Mouse (Mus musculus): ENCODE data around the gene Cabin1. TPM values are rescaled to one million over a fixed set of nuclear protein-coding genes. Genes with fewer than 3 reads are reported as not detected.

Gene Cabin1
- polyA plus RNA-seq, 1 experiment, result 24.0 TPM

DNA sequence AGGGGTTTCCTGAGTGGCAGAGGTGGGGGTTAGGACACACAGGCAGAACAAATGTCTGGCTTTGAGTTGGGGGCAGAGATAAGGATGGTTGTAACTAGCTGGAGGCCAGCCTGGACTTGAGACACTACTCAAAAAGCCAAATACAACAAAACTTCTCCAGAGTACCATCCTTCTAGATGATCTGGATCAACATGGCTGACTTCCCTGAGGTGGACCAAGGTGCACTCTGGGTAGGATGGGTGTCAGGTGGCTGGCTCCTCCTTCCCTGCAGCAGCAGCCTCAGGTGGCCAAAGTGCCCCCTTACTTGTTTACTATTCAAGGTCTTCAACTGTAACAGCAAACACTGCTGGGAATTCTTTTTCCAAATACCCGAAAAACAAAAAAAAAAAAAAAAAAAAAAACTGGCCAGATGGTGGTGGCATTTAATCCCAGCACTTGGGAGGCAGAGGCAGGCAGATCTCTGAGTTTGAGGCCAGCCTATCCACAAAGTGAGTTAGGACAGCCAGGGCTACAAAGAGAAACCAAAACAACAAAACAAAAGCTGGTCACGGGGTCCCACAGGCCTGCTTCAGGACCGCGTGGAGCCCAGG lies 114.6 kb downstream of the Cabin1 start:
- Histone ChIP-seq H3K36me3 (ENCODE audit: control insufficient read depth, insufficient read depth) (peaks cover 10% of the 10 kb centered on the region), H3ac (ENCODE audit: control insufficient read depth, insufficient read length) (no peak overlapping the region), H3K79me2 (ENCODE audit: control insufficient read depth, insufficient read depth) (no peaks in the 10 kb centered on the region), H3K4me2 (ENCODE audit: low read depth) (no peak overlapping the region), H3K4me3 (no peak overlapping the region), H3K27me3 (ENCODE audit: control insufficient read depth, insufficient read depth, insufficient read length) (no peaks in the 10 kb centered on the region)
- TF ChIP-seq MYOD1 (IDR thresholded peaks at IDR 0.05; ENCODE audit: control insufficient read depth in 1 of 3, insufficient read length in 2 of 3, low read depth in 2 of 3) (no peak), MYOG (IDR thresholded peaks at IDR 0.05; ENCODE audit: control insufficient read depth in 1 of 3, insufficient read depth in 1 of 3, insufficient read length in 2 of 3, low read depth in 2 of 3) (no peak), TCF3 (IDR thresholded peaks at IDR 0.05; ENCODE audit: insufficient read length, low read depth) (no peak), USF1 (IDR thresholded peaks at IDR 0.05; ENCODE audit: low read depth) (no peak), E2F4 (IDR thresholded peaks at IDR 0.05; ENCODE audit: insufficient read depth) (no peak), CEBPB (IDR thresholded peaks at IDR 0.05; ENCODE audit: insufficient read depth, poor library complexity, severe bottlenecking) (no peak), POLR2A (IDR thresholded peaks at IDR 0.05; ENCODE audit: insufficient read length, low read depth) (no peak), POLR2AphosphoS2 (IDR thresholded peaks at IDR 0.05; ENCODE audit: insufficient read length, low read depth) (no peak), MAX (IDR thresholded peaks at IDR 0.05; ENCODE audit: low read depth) (no peak), SRF (IDR thresholded peaks at IDR 0.05; ENCODE audit: control insufficient read depth, insufficient read length, low read depth) (no peak), TCF12 (IDR thresholded peaks at IDR 0.05; ENCODE audit: insufficient read depth, poor library complexity, severe bottlenecking) (no peak), REST (IDR thresholded peaks at IDR 0.05; ENCODE audit: insufficient read depth, insufficient read length) (no peak)

DNA sequence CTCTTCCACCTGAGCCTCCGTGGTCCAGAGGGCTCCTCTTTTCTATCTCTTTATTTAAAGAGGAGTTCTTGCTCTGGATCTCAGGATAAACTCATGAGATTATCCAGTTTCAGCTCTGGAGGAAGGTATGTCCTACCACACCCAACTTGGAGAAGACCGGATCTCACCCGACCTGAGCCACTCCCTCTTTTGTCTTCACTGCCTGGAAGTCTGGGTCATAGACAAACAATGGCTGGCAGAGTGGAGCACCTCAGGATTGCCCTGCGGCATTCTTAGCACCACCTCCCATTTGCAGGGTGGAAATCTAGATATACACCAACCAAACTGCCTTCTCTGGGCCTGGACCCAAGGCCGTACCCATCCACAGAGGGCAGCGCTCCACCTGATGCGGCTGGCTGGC lies 115.1 kb downstream of the Cabin1 start:
- H3K36me3 ChIP-seq (ENCODE audit: control insufficient read depth, insufficient read depth), result peaks cover 10% of the 10 kb centered on the region
- no peak overlapping the region for H3K4me3 ChIP-seq
- H3ac ChIP-seq (ENCODE audit: control insufficient read depth, insufficient read length), result no peak overlapping the region
- no peaks in the 10 kb centered on the region for H3K79me2 ChIP-seq (ENCODE audit: control insufficient read depth, insufficient read depth)
- TF ChIP-seq CEBPB (IDR thresholded peaks at IDR 0.05; ENCODE audit: insufficient read depth, poor library complexity, severe bottlenecking) (no peak), REST (IDR thresholded peaks at IDR 0.05; ENCODE audit: insufficient read depth, insufficient read length) (no peak), SRF (IDR thresholded peaks at IDR 0.05; ENCODE audit: control insufficient read depth, insufficient read length, low read depth) (no peak), TCF3 (IDR thresholded peaks at IDR 0.05; ENCODE audit: insufficient read length, low read depth) (no peak), USF1 (IDR thresholded peaks at IDR 0.05; ENCODE audit: low read depth) (no peak)
- no peaks in the 10 kb centered on the region for H3K27me3 ChIP-seq (ENCODE audit: control insufficient read depth, insufficient read depth, insufficient read length)
- H3K4me2 ChIP-seq (ENCODE audit: low read depth), result no peak overlapping the region

GRCm38 (mm10) chr10:75648091-75648490 lies 116.0 kb downstream of the Cabin1 start:
- Histone ChIP-seq H3ac (ENCODE audit: control insufficient read depth, insufficient read length) (no peak overlapping the region), H3K36me3 (ENCODE audit: control insufficient read depth, insufficient read depth) (peaks cover 7% of the 10 kb centered on the region), H3K79me2 (ENCODE audit: control insufficient read depth, insufficient read depth) (no peaks in the 10 kb centered on the region), H3K27me3 (ENCODE audit: control insufficient read depth, insufficient read depth, insufficient read length) (no peaks in the 10 kb centered on the region), H3K4me3 (no peak overlapping the region), H3K4me2 (ENCODE audit: low read depth) (no peak overlapping the region)
- TF ChIP-seq TCF12 (IDR thresholded peaks at IDR 0.05; ENCODE audit: insufficient read depth, poor library complexity, severe bottlenecking), result no peak
- no peak for TF ChIP-seq E2F4 (IDR thresholded peaks at IDR 0.05; ENCODE audit: insufficient read depth)
- TF ChIP-seq POLR2AphosphoS2 (IDR thresholded peaks at IDR 0.05; ENCODE audit: insufficient read length, low read depth), result no peak
- no peak for TF ChIP-seq REST (IDR thresholded peaks at IDR 0.05; ENCODE audit: insufficient read depth, insufficient read length)

- Histone ChIP-seq H3K4me2 (ENCODE audit: low read depth) (no peak overlapping the region), H3K4me3 (no peak overlapping the region), H3K79me2 (ENCODE audit: control insufficient read depth, insufficient read depth) (no peaks in the 10 kb centered on the region), H3K36me3 (ENCODE audit: control insufficient read depth, insufficient read depth) (peaks cover 7% of the 10 kb centered on the region), H3ac (ENCODE audit: control insufficient read depth, insufficient read length) (no peak overlapping the region), H3K27me3 (ENCODE audit: control insufficient read depth, insufficient read depth, insufficient read length) (no peaks in the 10 kb centered on the region)
- TF ChIP-seq CEBPB (IDR thresholded peaks at IDR 0.05; ENCODE audit: insufficient read depth, poor library complexity, severe bottlenecking) (no peak), USF1 (IDR thresholded peaks at IDR 0.05; ENCODE audit: low read depth) (no peak), POLR2A (IDR thresholded peaks at IDR 0.05; ENCODE audit: insufficient read length, low read depth) (no peak), E2F4 (IDR thresholded peaks at IDR 0.05; ENCODE audit: insufficient read depth) (no peak), MYOG (IDR thresholded peaks at IDR 0.05; ENCODE audit: control insufficient read depth in 1 of 3, insufficient read depth in 1 of 3, insufficient read length in 2 of 3, low read depth in 2 of 3) (no peak), POLR2AphosphoS2 (IDR thresholded peaks at IDR 0.05; ENCODE audit: insufficient read length, low read depth) (no peak), TCF3 (IDR thresholded peaks at IDR 0.05; ENCODE audit: insufficient read length, low read depth) (no peak), MAX (IDR thresholded peaks at IDR 0.05; ENCODE audit: low read depth) (no peak), SRF (IDR thresholded peaks at IDR 0.05; ENCODE audit: control insufficient read depth, insufficient read length, low read depth) (no peak), TCF12 (IDR thresholded peaks at IDR 0.05; ENCODE audit: insufficient read depth, poor library complexity, severe bottlenecking) (no peak), MYOD1 (IDR thresholded peaks at IDR 0.05; ENCODE audit: control insufficient read depth in 1 of 3, insufficient read length in 2 of 3, low read depth in 2 of 3) (no peak), REST (IDR thresholded peaks at IDR 0.05; ENCODE audit: insufficient read depth, insufficient read length) (no peak)
Measured at GRCm38 (mm10) chr10:75647362-75647761, 116.8 kb downstream of the Cabin1 start.

DNA sequence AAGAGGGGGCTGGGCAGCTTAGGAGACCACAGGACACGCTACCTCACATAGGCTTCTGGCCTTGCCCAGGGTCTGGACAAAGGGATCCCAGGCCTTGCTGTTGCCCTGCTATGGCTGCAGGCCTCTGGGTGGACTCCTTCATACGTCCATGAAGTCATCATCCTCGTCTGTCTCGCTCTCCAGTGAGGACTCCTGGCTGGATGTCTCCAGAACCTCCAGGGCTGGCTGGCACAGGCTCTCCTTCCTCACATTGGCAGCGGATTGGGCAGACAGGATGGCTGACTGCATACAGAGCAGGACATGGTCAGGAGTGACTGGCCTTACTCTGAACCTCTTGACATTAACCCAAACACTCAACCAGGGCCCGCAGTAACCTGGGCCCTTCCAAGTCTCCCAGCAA lies 117.7 kb downstream of the Cabin1 start:
- Histone ChIP-seq H3K79me2 (ENCODE audit: control insufficient read depth, insufficient read depth) (no peaks in the 10 kb centered on the region), H3K4me3 (no peak overlapping the region), H3K36me3 (ENCODE audit: control insufficient read depth, insufficient read depth) (peaks cover 7% of the 10 kb centered on the region), H3K27me3 (ENCODE audit: control insufficient read depth, insufficient read depth, insufficient read length) (no peaks in the 10 kb centered on the region), H3ac (ENCODE audit: control insufficient read depth, insufficient read length) (no peak overlapping the region), H3K4me2 (ENCODE audit: low read depth) (no peak overlapping the region)
- TF ChIP-seq MAX (IDR thresholded peaks at IDR 0.05; ENCODE audit: low read depth) (no peak), CEBPB (IDR thresholded peaks at IDR 0.05; ENCODE audit: insufficient read depth, poor library complexity, severe bottlenecking) (no peak), TCF12 (IDR thresholded peaks at IDR 0.05; ENCODE audit: insufficient read depth, poor library complexity, severe bottlenecking) (no peak), TCF3 (IDR thresholded peaks at IDR 0.05; ENCODE audit: insufficient read length, low read depth) (no peak)
